Mouse (Mus musculus): ENCODE data around the gene Neurl1b.

Neurl1b gene

DNA sequence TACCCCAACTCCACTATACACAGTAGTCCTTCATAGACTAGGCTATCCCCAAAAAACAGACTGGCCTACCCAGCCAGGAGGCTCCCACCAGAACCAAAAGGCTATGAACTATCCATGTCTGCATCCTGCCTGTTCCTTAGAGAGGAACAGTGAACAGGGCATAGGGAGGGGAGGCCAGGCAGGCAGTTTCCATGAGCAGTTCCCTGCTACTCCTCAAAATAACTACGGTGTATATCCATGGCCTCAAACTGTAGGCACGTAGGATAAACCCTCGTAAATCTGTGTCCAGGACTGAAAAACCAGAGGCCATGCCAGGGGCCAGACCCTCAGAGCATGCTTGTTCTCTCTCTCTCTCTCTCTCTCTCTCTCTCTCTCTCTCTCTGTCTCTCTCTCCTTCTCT lies 17.9 kb upstream of the Neurl1b start:
- no peak for DNase-seq (ENCODE audit: low read depth in 2 of 2, low spot score in 2 of 2)

DNA sequence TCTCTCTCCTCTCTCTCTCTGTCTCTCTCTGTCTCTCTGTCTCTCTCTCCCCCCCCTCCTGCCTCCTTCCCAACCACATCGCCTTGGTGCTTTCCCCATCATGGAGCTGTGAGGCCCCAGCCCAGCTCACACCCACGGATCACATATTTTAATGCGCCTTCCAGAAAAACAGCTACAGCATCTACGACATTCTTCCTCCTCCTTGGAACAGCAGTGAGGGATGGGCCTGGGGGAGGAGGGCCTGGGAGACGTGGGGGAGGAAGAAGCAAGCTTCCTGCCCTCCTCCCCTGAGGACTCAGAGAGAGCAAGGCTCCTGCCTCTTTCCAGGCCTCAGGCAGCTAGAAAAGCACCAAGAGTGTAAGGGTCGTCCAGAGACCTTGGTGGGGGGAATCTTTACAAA lies 17.3 kb upstream of the Neurl1b start:
- no peak for DNase-seq (ENCODE audit: low read depth in 2 of 2, low spot score in 2 of 2)

DNA sequence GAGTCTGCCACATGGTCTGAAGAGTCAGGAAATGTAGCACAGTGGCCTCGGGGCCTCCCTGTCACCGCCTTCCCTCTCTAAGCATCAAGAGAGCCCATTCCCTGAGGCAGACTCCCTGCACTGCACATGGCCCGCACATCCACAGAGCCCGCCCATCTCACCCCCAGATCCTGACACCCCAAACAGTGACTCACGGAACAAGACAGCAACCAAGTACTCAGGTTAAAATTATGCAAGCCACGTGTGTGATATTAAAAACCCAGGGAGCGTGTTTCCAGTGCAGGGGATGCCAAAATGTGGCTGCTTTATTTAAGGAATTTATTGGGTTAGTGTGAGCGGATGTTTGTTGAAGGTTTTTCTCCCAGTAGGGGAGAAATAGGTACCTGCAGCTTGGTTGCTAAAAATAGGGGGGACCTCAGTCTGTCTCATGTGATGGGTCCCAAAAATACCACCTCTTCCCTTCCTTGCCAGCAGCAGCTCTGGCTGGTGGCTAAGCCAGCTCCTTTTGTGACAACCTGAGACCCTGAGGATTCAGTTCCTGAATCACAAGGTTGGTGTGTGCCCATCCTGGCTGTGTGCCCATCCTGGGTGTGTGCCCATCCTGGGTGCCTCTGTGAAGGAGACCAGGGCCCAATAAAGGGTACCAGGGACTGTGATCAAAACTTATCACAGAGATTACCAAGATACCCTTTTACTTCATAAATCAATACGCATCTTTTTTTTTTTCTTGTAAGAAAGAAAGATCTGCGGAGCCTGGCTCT lies 9.1 kb upstream of the Neurl1b start:
- DNase-seq (ENCODE audit: low read depth in 2 of 2, low spot score in 2 of 2), result no peak

DNA sequence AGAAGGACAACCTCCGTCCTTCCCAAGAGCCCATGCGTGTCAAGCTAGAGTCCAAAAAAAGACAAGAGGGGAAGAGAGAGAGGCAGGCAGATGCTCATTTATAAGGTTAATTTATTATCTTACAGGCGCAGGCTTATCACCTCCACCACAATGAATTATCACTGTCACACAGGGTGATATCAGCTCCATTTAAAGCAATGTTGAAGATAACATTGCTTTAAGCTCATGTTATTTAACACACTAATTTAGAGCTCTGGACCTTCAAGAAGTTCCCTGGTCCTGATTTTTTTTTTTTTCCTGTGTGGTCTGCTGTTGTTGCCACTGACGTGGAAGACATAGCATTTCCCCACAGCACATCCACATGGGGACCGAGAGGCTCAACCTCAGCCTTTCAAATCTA lies 1.7 kb upstream of the Neurl1b start:
- DNase-seq (ENCODE audit: low read depth in 2 of 2, low spot score in 2 of 2), result no peak

DNA sequence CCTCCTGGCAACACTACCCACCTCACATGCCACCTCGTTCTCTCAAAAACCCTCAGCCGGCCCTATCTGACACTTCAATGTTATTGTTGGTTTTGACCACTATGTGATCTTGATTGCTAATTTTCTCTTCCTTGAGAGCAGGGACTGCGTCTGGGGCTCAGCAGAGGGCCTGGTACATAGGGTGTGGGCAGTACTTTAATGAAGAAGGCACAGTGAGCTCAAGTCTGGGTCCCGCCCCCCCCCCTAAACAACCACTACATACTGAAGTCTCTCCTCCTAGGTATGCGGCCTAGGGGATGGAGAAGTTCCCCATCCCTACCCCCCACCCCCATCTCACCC lies 476 bp upstream of the Neurl1b start:
- DNase-seq (ENCODE audit: low read depth in 2 of 2, low spot score in 2 of 2), result no peak

DNA sequence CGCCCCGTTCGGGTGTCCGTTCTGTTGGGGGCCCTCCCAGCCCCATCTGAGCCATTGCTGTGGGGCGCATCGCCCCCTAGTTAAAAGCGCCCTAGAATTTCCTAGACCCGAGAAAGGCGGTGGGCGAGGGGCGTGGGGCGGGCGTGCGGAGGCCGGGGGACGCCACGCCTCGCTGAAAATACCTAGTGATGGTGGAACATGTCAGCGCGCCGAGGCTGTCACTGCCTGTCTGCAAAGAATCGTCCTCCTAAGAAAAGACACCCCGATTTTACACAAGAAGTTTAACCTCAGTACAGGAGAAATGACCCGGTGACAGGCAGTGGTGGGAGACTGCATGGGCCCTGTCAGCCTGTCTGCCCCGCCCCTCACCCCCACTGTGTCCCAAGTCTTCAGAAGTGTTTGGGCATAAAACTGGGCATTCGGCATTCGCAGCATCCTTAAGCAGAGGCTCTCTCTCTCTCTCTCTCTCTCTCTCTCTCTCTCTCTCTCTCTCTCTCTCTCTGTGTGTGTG lies 781 bp downstream of the Neurl1b start:
- DNase-seq (ENCODE audit: low read depth in 2 of 2, low spot score in 2 of 2), result no peak

DNA sequence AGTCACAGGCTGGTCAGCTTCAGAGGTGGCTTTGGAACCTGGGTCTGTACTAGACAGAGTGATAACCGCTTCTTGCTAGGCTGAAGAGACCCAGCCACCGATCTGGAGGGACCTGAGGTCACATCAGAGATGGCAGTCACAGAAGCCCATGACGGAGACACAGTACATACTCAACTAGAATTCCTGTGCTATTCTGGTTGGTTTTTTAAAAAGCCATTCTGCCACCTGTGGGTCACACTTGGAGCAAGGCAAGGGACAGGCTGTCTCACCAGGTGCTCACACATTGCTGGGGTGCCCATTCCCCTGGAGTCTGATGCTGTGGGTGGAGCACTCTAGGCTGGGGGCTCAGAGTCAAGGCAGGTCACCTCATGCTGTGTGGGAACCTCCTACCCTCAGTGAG lies 1.5 kb downstream of the Neurl1b start:
- no peak for DNase-seq (ENCODE audit: low read depth in 2 of 2, low spot score in 2 of 2)

DNA sequence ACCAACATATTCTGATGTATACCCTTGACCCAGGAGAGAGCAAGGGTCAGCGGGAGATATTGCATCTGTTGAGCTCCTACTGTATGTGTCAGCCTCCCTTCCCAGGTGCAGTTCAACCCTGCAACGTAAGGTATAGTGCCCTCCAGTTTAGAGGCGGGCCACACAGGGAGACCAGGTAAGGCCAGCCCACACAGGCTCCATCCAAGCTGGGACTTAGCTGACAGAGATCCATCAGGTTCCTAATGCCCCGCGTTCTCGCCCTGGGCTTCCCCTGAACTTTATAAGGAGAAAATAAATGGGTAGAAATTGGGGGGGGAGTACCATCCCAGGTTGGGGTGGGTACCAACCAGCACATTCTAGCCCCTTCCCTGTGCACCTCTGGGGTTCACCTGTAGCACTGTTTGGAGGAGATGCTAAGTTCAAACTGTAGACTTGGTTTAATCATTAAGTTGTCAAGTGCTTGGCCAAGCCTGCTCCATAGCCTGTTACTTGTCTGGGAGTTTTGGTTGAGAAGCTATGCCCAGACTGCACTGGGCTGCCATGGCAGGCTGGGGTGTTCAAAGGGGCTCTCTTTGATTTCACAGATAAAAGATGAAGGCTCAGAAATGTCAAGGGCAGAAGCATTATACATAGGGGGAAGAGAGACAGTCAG lies 3.3 kb downstream of the Neurl1b start:
- no peak for DNase-seq (ENCODE audit: low read depth in 2 of 2, low spot score in 2 of 2)

DNA sequence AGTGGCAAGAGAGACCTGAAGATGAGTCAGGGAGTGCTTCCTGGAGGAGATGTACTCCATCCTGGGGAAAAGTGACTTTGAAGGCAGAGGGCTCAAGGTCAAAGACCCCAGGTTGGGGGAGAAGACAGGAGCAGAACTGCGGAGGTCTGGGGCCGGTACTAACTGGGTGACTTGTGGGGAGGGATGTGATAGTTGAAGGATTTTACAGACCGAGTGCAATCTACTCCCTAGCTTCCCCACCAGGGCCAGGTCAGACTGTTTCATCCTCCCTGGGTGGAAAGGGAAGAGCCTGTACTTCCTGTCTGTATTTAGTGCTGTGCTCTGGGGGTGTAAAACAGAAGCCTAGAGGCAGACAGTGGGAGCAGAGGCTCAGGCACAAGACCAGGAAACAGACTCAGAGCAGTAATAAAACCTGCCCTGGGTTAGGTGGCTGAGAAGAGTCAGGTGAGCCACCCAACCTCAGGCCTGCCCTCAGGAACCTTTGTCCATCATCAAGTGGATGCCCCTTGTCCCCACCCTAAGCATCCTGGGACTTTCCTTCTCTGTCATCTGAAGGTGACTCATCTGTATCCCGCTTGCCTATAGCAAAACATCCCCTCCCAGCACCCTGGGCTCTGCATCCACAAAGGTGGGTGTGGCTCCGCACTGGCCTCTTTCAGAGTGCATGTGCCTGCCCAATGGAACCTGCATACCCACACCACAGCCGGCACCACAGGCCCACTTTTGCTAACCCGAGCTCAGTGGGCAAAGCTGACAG lies 6.0 kb downstream of the Neurl1b start:
- DNase-seq (ENCODE audit: low read depth in 2 of 2, low spot score in 2 of 2), result no peak

DNA sequence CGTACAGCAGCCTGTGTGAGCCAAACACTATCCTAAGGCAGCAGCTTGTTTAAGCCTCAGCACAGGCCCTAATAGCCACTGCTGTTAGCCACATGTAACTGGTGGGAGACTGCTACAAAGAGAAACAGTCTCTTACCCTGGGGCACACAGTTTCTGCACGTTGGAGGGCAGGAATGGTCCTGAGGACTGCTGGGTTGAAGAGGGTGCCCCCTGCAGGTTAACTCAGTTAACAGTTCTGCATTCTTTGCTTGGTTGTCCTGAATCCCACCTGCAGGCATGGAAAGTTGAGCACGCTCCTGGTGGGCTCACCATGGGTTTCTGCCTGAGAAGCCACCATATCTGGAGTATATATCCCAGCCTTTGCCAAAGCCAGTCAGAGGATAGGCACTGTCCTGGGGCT lies 6.9 kb downstream of the Neurl1b start:
- peak in 1 of 2 experiments; percentile 18 for DNase-seq (ENCODE audit: low read depth in 2 of 2, low spot score in 2 of 2)

DNA sequence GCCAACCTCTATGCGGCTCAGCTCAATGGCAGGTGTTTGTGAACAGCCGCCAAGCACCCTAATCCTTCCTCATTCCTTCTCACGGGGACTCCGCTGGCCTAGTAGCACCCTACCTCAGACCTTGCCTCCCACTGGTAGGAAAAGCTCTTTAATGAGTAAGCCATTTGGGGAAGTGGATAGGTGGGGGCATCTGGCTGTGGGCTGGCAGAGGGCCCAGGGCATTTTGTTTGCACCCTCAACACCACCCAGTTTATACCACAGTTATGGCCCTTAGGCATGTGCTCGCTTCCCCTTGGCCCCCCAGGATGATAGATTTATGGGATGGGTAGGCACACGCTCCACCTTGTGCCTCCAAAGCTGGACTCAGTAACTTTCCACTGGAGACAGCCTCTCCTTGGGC lies 7.8 kb downstream of the Neurl1b start:
- DNase-seq (ENCODE audit: low read depth in 2 of 2, low spot score in 2 of 2), result no peak

DNA sequence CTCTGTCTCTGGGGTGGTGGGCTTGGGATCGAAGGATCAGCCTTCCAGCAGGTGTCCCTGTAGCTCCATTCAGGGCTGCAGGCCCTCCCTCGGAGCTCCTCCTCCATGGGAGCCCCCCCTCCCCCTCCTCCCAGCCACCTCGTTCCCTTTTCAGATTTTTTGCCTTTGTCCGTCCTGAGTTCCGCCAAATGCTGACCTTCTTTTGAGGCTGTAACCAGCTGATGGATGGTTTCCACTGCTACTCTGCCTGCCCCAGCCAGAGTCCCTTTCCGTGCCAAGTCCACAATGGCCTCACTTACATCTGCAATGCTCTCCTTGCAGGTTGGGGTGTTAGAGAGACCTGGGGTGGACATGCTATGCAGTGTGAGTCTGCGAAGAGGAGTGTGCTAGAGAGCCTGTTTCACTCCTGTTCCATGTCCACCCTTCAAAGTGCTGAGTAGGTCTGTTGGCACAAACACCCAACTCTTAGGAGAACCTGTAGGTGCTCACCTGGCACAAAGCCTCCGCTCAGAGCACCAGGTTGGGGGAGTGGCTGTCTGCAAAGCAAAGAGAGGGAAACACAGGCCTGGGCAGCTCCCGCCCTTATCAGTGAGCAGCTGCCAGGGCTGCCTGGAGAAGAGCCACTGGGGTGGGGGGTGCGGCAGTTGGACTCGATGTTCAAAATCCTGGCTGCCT lies 9.5 kb downstream of the Neurl1b start:
- DNase-seq (ENCODE audit: low read depth in 2 of 2, low spot score in 2 of 2), result no peak

DNA sequence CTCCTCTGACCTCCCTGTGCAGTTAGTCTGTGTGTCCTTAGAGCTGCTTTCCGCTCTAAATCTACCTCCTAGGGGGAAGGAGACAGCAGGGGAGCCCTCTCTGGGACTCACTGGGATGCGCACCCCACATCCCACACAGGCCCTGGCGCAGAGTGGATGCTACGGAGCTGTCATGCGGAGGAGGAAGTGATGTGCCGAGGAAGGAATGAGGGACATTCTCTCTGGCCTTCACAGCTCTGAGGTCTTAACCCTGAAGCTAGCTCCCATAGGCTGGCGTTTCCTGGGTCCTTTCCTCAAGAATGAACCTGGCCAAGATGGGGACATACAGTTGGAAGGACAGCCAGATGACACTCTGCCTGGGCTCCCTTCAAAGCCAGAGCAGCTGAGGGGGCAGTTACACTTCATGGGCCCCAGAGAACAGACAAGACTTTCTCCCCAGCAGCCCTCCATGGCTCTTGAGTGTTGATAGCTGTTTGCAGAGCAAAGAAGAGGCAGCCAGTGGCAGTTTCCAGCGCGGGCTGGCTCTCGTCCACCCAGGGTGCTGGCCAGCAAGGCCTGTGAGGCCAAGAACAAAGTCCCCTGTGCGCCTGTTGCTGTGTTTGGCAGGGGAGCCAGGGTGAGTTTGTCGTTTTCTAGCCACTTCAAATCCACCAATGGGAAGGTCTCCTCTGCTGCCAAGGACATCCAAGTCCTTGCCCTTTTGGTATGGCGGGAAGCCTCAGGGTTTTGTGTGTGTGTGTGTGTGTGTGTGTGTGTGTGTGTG lies 10.5 kb downstream of the Neurl1b start:
- DNase-seq (ENCODE audit: low read depth in 2 of 2, low spot score in 2 of 2), result no peak

DNA sequence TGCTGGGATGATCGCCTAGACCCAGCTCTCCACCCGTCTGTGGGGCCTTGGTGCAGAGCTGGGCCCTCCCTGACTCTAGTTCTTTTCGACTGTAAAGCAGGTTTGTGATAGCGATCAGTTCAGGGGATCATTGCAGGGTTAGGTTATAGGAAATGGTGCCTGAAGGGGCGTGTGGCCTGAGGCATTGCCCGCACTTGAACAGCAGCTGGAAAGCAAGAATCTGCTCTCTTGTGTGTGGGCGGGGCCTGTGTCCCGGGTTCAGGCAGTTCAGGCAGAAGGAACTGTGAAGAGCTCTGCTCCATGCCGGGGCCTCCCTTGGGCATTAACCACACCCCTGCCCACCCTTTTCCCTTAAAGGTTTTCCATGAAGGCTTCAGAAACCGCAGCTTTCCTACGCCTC lies 18.7 kb downstream of the Neurl1b start:
- DNase-seq (ENCODE audit: low read depth in 2 of 2, low spot score in 2 of 2), result no peak

DNA sequence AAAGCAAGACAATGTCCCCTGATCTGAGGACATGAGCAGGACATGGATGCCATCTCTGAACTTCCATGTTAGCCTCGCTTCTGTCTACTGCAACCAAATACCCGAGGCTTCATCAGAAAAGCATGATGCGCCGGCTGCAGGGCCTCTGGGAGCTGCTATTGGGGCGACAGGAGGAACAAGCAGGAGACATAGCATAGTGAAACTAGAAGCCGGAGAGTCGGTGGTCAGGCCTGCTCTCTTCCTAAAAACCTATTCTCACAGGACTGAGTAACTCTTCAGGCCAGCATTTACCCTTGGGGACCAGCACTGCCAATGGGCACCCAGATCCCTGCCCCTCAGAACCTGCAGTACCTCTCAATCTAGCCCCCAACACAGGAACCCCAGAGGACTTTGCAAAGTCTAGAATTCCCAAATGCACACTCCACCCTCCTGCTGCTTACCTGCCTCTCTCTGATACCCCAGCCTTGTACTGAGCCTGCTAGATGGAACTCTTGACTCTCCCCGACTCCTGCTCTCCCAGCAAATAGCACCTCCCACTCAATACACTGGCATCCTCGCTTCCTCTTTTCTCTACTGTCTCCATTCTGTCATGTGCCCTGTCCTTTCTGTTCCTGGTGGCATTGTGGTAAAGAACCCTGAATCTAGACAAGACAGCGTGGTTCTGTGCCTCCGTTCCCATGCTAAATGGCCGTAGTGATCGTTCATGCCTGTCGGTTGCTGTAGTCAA lies 22.6 kb downstream of the Neurl1b start:
- DNase-seq (ENCODE audit: low read depth in 2 of 2, low spot score in 2 of 2), result no peak

DNA sequence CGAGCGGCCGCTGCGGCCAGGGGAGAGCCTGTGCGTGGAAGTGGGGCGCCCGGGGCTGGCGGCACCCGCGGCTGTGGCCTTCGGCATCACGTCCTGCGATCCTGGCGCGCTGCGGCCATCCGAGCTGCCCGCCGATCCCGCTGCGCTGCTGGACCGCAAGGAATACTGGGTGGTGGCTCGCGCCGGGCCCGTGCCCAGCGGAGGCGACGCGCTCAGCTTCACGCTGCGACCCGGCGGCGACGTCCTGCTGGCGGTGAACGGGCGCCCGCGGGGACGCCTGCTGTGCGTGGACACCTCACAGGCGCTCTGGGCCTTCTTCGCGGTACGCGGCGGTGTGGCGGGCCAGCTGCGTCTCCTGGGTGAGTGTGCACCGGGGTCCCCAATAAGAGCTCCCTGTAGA lies 24.4 kb downstream of the Neurl1b start:
- no peak for DNase-seq (ENCODE audit: low read depth in 2 of 2, low spot score in 2 of 2)

DNA sequence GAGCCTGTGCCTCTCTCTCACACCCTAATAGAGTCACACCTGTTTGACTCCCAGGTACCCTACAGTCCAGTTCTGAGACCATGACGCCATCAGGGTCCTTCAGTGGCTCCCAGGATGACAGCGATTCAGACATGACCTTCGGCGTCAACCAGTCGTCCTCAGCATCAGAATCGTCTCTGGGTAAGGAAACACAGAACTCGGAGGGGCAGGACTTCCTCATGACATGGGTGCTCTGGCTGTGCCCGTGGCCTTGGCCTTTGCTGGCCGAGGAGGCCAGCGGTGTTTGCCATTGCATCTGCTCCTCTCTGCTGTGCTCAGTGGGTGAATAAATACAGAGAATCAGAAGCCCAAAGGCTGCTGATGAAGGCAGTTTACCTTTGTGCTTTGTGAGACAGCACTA lies 26.4 kb downstream of the Neurl1b start:
- no peak for DNase-seq (ENCODE audit: low read depth in 2 of 2, low spot score in 2 of 2)

DNA sequence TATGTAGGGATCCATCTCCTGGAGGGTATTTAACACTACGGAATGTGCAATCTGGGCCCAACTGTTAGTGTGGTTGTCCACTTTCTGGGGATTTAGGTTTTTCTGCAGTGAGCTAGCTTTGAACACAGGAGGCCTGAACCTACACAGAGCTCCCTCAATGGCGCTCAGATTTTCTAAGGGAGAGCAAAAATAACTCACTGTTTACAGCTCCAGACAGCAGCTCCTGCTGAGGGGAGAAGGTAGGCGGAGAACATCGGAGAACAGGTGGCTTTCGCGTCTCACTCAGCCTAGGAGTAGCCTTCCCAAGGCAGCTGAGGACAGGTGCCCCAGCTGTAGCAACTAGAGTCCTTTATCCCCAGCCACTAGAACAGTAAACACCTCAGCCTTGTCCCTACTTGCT lies 27.6 kb downstream of the Neurl1b start:
- DNase-seq (ENCODE audit: low read depth in 2 of 2, low spot score in 2 of 2), result no peak

DNA sequence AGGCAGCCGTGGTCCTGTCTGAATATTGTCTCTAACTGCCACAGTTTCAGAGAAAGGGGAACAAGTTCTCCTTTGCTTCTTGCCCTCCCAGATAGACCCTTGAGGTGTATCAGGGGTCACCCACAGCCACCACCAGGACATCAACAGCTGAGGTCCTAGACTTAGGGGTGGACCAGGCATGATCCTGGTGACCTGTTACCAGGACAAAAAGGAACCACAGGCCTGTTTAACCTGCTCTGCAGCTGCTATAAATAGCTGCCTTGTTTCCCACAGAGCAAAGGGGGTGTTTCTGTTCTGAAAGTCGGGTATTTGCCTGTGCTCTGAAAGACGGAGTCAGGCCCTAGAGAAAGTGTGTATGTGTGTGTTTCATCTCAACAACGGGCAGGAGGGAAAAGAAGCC lies 29.2 kb downstream of the Neurl1b start:
- no peak for DNase-seq (ENCODE audit: low read depth in 2 of 2, low spot score in 2 of 2)

DNA sequence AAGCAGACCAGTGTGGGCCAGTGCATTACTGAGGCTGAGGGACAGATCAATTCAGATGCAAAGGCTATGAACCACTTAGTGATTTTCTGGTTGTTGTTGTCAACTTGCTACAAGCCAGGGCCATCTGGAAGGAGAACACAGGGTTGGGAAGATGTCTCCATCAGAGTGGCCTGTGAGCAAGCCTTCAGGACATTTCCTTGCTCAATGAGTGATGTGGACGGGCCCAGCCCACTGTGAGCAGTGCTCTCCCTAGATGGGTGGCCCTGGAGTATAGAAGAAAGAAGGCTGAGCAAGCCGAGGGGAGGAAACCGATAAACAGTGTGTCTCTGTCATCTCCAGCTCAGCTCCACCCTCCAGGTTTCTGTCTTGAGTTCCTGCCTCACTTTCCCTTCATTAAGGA lies 34.8 kb downstream of the Neurl1b start:
- no peak for DNase-seq (ENCODE audit: low read depth in 2 of 2, low spot score in 2 of 2)

All from CD8-positive naive resting alpha-beta T cell, adult 2 months (primary cell).